Mouse (Mus musculus) testis, postnatal 10 days (tissue): ENCODE measurements around the gene Olfr1335.
"Not testable (repeated sequence)": the region's sequence is repeated elsewhere in the genome, so short reads cannot be mapped to it uniquely, and the experiment has no call there.

ENCODE experiments used
- DNase-seq: peaks from one replicate; pipeline ENCODE4 v3.0.0; 2021; ENCODE audit warnings: low spot score

Gene Olfr1335

GRCm38 (mm10) chr4:118809844-118810243 lies at the start of gene Olfr1335:
Gene Olfr1335 (minus strand): TSS chr4:118809944.
- no peak for DNase-seq

- no peak for DNase-seq
Measured at GRCm38 (mm10) chr4:118836179-118836578, 26.4 kb upstream of the Olfr1335 start, which contains the start of gene Olfr1333. Gene Olfr1333 (minus strand): TSS chr4:118836279.

GRCm38 (mm10) chr4:118818921-118819320 lies 9.2 kb upstream of the Olfr1335 start:
- DNase-seq = no peak

DNA sequence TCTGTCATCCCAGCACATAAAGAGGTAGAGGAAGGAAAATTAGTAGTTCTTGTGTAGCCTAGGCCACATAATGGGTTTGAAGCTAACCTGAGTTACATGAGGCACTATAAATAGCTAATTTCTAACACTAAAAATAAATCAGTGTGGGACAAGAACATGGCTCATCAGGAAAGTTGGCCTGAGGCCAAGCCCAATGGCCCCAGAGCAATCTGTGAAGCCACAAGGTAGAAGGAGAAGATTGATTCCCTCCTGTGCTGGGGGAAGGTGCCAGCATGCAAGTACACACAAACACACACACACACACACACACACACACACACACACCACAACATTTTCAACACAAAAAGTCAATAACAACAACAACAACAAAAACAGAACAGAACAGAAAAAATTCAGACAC lies 16.9 kb downstream of the Olfr1335 start:
- DNase-seq = not testable (repeated sequence)

GRCm38 (mm10) chr4:118782486-118782885 lies 27.3 kb downstream of the Olfr1335 start, which contains the start of gene Olfr1337:
Gene Olfr1337 (minus strand): TSS chr4:118782586.
- no peak for DNase-seq
